Mouse (Mus musculus) inflammation-experienced regulatory T-cells (primary cell): ENCODE measurements around the gene Lrrc58. TPM values are rescaled to one million over a fixed set of nuclear protein-coding genes. Genes with fewer than 3 reads are reported as not detected.

Source experiments
- polyA plus RNA-seq, 2 experiments: library from polyadenylated mRNA; unstranded; fragments of 100-300 nt; shearing (Covaris generic); gene quantifications; one replicate each; pipeline ENCODE4 v1.2.1; 2017

Lrrc58 gene
- polyA plus RNA-seq: 10 to 100 TPM; 19.4 to 20.9 TPM

GRCm38 (mm10) chr16:37867791-37868505, at the start of gene Lrrc58:
Gene Lrrc58, plus strand, starts transcription at chr16:37868389.

GRCm38 (mm10) chr16:37861029-37861428, 7.2 kb upstream of the Lrrc58 start, which contains the start of gene Gm36028:
Gene Gm36028, minus strand, starts transcription at chr16:37861146.

GRCm38 (mm10) chr16:37916138-37916817, 48.1 kb downstream of the Lrrc58 start, which contains the start of gene Gpr156:
Gene Gpr156, plus strand, starts transcription at chr16:37916496.

Other genes with a start within 250 kb of the Lrrc58 start
- 10 to 100 TPM; 57.6 to 62.0 TPM for gene Ndufb4, start 213.9 kb upstream of the Lrrc58 start, polyA plus RNA-seq
- 1 to 10 TPM in 1 of 2 experiments, under 1 TPM in 1; 0.74 to 5.6 TPM for gene Fstl1, start 91.5 kb upstream of the Lrrc58 start, polyA plus RNA-seq
- gene Gm36028, start 7.2 kb upstream of the Lrrc58 start, polyA plus RNA-seq: under 1 TPM in 1 of 2 experiments, not detected in 1; 0.14 TPM
- gene Gpr156, start 48.1 kb downstream of the Lrrc58 start, polyA plus RNA-seq: under 1 TPM; 0.06 to 0.10 TPM
- gene Gsk3b, start 220.6 kb downstream of the Lrrc58 start, polyA plus RNA-seq: 10 to 100 TPM; 41.2 to 53.4 TPM